Mouse (Mus musculus) spleen, adult 2 months (tissue): Measurements from ENCODE around the gene Etv6.

Source experiments
- CTCF ChIP-seq: fragments of 200-500 bp; IDR thresholded peaks from 2 replicates; pipeline ENCODE4 v1.5.1; 2011; ENCODE audit warnings: mild to moderate bottlenecking, inconsistent platforms; ENCODE audit not compliant: insufficient read depth, insufficient read length, insufficient replicate concordance; ENCODE audit errors: extremely low read depth
- POLR2A ChIP-seq: fragments of 200-500 bp; IDR thresholded peaks from 2 replicates; pipeline ENCODE4 v1.6.1; 2011; ENCODE audit warnings: low read depth, low read length, inconsistent platforms

DNA sequence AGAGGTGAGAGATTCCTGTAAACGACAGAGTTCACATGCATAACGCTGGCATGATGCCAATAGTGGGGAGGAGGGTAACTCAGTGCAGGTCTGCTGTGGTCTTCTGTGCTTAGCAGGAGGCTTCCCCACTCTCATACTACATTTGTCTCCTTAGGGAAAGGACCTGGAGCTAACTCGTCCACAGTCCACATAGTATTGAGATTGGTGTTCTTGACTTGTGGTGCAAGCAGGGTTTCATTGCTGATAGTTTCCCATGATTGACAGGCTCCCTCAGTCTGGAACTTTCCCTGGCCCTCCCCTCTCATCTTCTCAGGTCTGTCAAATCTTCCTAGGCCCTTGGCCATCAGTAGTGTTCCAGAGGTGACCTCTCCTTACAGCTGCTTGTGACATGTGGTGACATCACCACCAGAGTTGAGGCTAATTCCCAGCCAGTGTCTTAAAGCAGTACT, 108.2 kb downstream of the Etv6 start:
- no peak for TF ChIP-seq CTCF
- TF ChIP-seq POLR2A: no peak
